Mouse (Mus musculus) hindbrain, embryonic 13.5 days (tissue): ENCODE data around the gene D930048N14Rik. TPM values are rescaled to one million over a fixed set of nuclear protein-coding genes. Genes with fewer than 3 reads are reported as not detected.
"Not testable (repeated sequence)": the region's sequence is repeated elsewhere in the genome, so short reads cannot be mapped to it uniquely, and the experiment has no call there.

ENCODE experiments used
- ATAC-seq: fragments of 200-750 bp; cut with Nextera tagmentation; 2 replicates; pipeline ENCODE4 v1.8.0; 2017; ENCODE audit warnings: moderate TSS enrichment; ENCODE audit not compliant: low FRiP score
- H3K27ac ChIP-seq: fragments of 300-500 bp; sonication (generic); 2 replicates; pipeline ENCODE4 v1.5.1; 2015; ENCODE audit warnings: inconsistent platforms, mild to moderate bottlenecking, moderate library complexity
- H3K27me3 ChIP-seq: fragments of 300-500 bp; sonication (generic); 2 replicates; pipeline ENCODE4 v1.6.1; 2015; ENCODE audit warnings: mild to moderate bottlenecking, inconsistent platforms
- H3K36me3 ChIP-seq: fragments of 300-500 bp; sonication (generic); 2 replicates; pipeline ENCODE4 v1.6.1; 2015; ENCODE audit warnings: mild to moderate bottlenecking, inconsistent platforms
- H3K4me1 ChIP-seq: fragments of 300-500 bp; sonication (generic); replicated peaks from 2 replicates; pipeline ENCODE4 v1.6.1; 2015; ENCODE audit warnings: inconsistent platforms
- H3K4me2 ChIP-seq: fragments of 300-500 bp; sonication (generic); 2 replicates; pipeline ENCODE4 v1.6.1; 2015; ENCODE audit warnings: inconsistent platforms, mild to moderate bottlenecking, moderate library complexity
- H3K4me3 ChIP-seq: fragments of 300-500 bp; sonication (generic); 2 replicates; pipeline ENCODE4 v1.5.1; 2015; ENCODE audit warnings: mild to moderate bottlenecking, inconsistent platforms
- H3K9ac ChIP-seq: fragments of 300-500 bp; sonication (generic); 2 replicates; pipeline ENCODE4 v1.6.1; 2015; ENCODE audit warnings: mild to moderate bottlenecking, inconsistent platforms
- H3K9me3 ChIP-seq: fragments of 300-500 bp; sonication (generic); 2 replicates; pipeline ENCODE4 v1.6.1; 2016; ENCODE audit warnings: inconsistent platforms
- WGBS: fragments of 180-500 bp; shearing (Covaris S2); methylation state at CpG from one replicate; pipeline ENCODE4 v1.1.7; 2015; 5-methylcytosine and 5-hydroxymethylcytosine counted together
- polyA plus RNA-seq: library from polyadenylated mRNA; unstranded; fragments of >200 nt; fragmentation: Nextera tagmentation; extraction: Ambion mirVana; gene quantifications from 2 replicates; pipeline ENCODE4 v1.2.1, GENCODE M21; 2015

The D930048N14Rik gene
- polyA plus RNA-seq, 1 experiment from 2014 or later, result 0.83 TPM

GRCm38 (mm10) chr11:51689343-51689742, 38.6 kb downstream of the D930048N14Rik start:
- Histone ChIP-seq H3K36me3 (peaks cover 18% of the 10 kb centered on the region), H3K27me3 (no peaks in the 10 kb centered on the region), H3K9ac (peak overlapping the region; percentile 79), H3K4me3 (peak overlapping the region; percentile 69), H3K9me3 (no peaks in the 10 kb centered on the region), H3K4me1 (peaks cover 17% of the 10 kb centered on the region), H3K27ac (peak overlapping the region; percentile 99), H3K4me2 (peak overlapping the region; percentile 65)
- ATAC-seq, result no peak
- WGBS, result 25% methylated on average over 6 of the region's 6 CpGs

- not testable (repeated sequence) for H3K4me3 ChIP-seq, H3K27ac ChIP-seq, H3K9ac ChIP-seq, H3K9me3 ChIP-seq, ATAC-seq, H3K4me2 ChIP-seq, H3K27me3 ChIP-seq
- WGBS, result 76% methylated on average over 3 of the region's 3 CpGs
- peaks cover 17% of the 10 kb centered on the region for H3K4me1 ChIP-seq
- H3K36me3 ChIP-seq, result peaks cover 16% of the 10 kb centered on the region
Observed at GRCm38 (mm10) chr11:51690597-51690996, 39.8 kb downstream of the D930048N14Rik start.

- no peak overlapping the region for H3K9ac ChIP-seq
- H3K27me3 ChIP-seq, result no peaks in the 10 kb centered on the region
- no peak overlapping the region for H3K4me3 ChIP-seq
- H3K27ac ChIP-seq, result no peak overlapping the region
- no peak overlapping the region for H3K4me2 ChIP-seq
- WGBS, result 92% methylated on average over 3 of the region's 3 CpGs
- peaks cover 2% of the 10 kb centered on the region for H3K4me1 ChIP-seq
- ATAC-seq, result no peak
- H3K36me3 ChIP-seq, result peaks cover 45% of the 10 kb centered on the region
- H3K9me3 ChIP-seq, result no peaks in the 10 kb centered on the region
Observed at GRCm38 (mm10) chr11:51694984-51695383, 44.2 kb downstream of the D930048N14Rik start.

GRCm38 (mm10) chr11:51702831-51703230, 52.1 kb downstream of the D930048N14Rik start:
- Histone ChIP-seq H3K36me3 (peaks cover 93% of the 10 kb centered on the region), H3K27ac (no peak overlapping the region), H3K27me3 (no peaks in the 10 kb centered on the region), H3K9me3 (no peaks in the 10 kb centered on the region), H3K4me2 (no peak overlapping the region), H3K4me1 (no peaks in the 10 kb centered on the region), H3K9ac (no peak overlapping the region), H3K4me3 (no peak overlapping the region)
- 86% methylated on average over 3 of the region's 3 CpGs for whole genome bisulfite sequencing
- ATAC-seq, result no peak

GRCm38 (mm10) chr11:51703379-51703998, 52.7 kb downstream of the D930048N14Rik start:
- peaks cover 93% of the 10 kb centered on the region for H3K36me3 ChIP-seq
- WGBS, result 66% methylated on average over 10 of the region's 10 CpGs

GRCm38 (mm10) chr11:51706451-51706850, 55.7 kb downstream of the D930048N14Rik start:
- H3K4me3 ChIP-seq, result no peak overlapping the region
- H3K9ac ChIP-seq, result no peak overlapping the region
- H3K4me1 ChIP-seq, result no peaks in the 10 kb centered on the region
- no peak overlapping the region for H3K4me2 ChIP-seq
- H3K9me3 ChIP-seq, result no peaks in the 10 kb centered on the region
- H3K27ac ChIP-seq, result no peak overlapping the region
- ATAC-seq, result no peak
- WGBS, result 97% methylated on average over 10 of the region's 10 CpGs
- H3K27me3 ChIP-seq, result no peaks in the 10 kb centered on the region
- H3K36me3 ChIP-seq, result peaks cover 88% of the 10 kb centered on the region

More at GRCm38 (mm10) chr11:51703379-51703998, 52.7 kb downstream of the D930048N14Rik start:
- Histone ChIP-seq H3K27me3 (no peaks in the 10 kb centered on the region), H3K4me1 (no peaks in the 10 kb centered on the region), H3K9me3 (no peaks in the 10 kb centered on the region), H3K4me3 (no peak overlapping the region), H3K27ac (no peak overlapping the region), H3K9ac (no peak overlapping the region), H3K4me2 (no peak overlapping the region)
- no peak for ATAC-seq

GRCm38 (mm10) chr11:51707080-51707479, 56.3 kb downstream of the D930048N14Rik start:
- Histone ChIP-seq H3K9ac (no peak overlapping the region), H3K4me3 (no peak overlapping the region), H3K4me2 (no peak overlapping the region), H3K4me1 (no peaks in the 10 kb centered on the region), H3K9me3 (no peaks in the 10 kb centered on the region), H3K36me3 (peaks cover 89% of the 10 kb centered on the region), H3K27ac (no peak overlapping the region), H3K27me3 (no peaks in the 10 kb centered on the region)
- 93% methylated on average over 13 of the region's 13 CpGs for WGBS
- no peak for ATAC-seq

Other genes with a start within 250 kb of the D930048N14Rik start
- gene Phykpl, start 66.2 kb upstream of the D930048N14Rik start, polyA plus RNA-seq, result 10.5 and 11.0 TPM in 2 replicates
- 400 and 427 TPM in 2 replicates for gene Hnrnpab, start 44.1 kb upstream of the D930048N14Rik start, polyA plus RNA-seq
- 99.6 and 108 TPM in 2 replicates for gene Nhp2, start 31.2 kb upstream of the D930048N14Rik start, polyA plus RNA-seq
- gene Rmnd5b, start 15.1 kb upstream of the D930048N14Rik start, polyA plus RNA-seq, result 74.8 and 77.7 TPM in 2 replicates
- gene N4bp3, start 112 bp upstream of the D930048N14Rik start, polyA plus RNA-seq, result 12.9 and 14.1 TPM in 2 replicates
- gene 0610009B22Rik, start 37.9 kb downstream of the D930048N14Rik start, polyA plus RNA-seq, result 118 and 121 TPM in 2 replicates
- gene Sec24a, start 112.7 kb downstream of the D930048N14Rik start, polyA plus RNA-seq, result 14.8 and 15.3 TPM in 2 replicates
- 182 and 189 TPM in 2 replicates for gene Sar1b, start 112.7 kb downstream of the D930048N14Rik start, polyA plus RNA-seq
- gene Jade2, start 206.7 kb downstream of the D930048N14Rik start, polyA plus RNA-seq, result 0.23 and 0.32 TPM in 2 replicates